Mouse (Mus musculus) embryonic facial prominence, embryonic 15.5 days (tissue): ENCODE measurements at regions not wholly inside any gene's neighbourhood (a gene's known extent, or its start where the extent isn't known, plus 50 kb on each side); places are given as distances from the start of the nearest gene placed in this dataset.

Source experiments
- ATAC-seq: fragments of 200-750 bp; cut with Nextera tagmentation; 2 replicates; pipeline ENCODE4 v1.8.0; 2017; ENCODE audit warnings: low read depth, moderate TSS enrichment; ENCODE audit not compliant: insufficient number of reproducible peaks, low FRiP score, low TSS enrichment
- H3K27ac ChIP-seq: fragments of 300-500 bp; sonication (generic); replicated peaks from 2 replicates; pipeline ENCODE4 v1.5.1; 2015; ENCODE audit warnings: mild to moderate bottlenecking, inconsistent platforms
- H3K27me3 ChIP-seq: fragments of 300-500 bp; sonication (generic); 2 replicates; pipeline ENCODE4 v1.6.1; 2015; ENCODE audit warnings: inconsistent platforms
- H3K36me3 ChIP-seq: fragments of 300-500 bp; sonication (generic); 2 replicates; pipeline ENCODE4 v1.6.1; 2015; ENCODE audit warnings: mild to moderate bottlenecking, inconsistent platforms
- H3K4me1 ChIP-seq: fragments of 300-500 bp; sonication (generic); 2 replicates; pipeline ENCODE4 v1.6.1; 2015; ENCODE audit warnings: inconsistent platforms
- H3K4me2 ChIP-seq: fragments of 300-500 bp; sonication (generic); replicated peaks from 2 replicates; pipeline ENCODE4 v1.6.1; 2015; ENCODE audit warnings: mild to moderate bottlenecking, inconsistent platforms
- H3K4me3 ChIP-seq: fragments of 300-500 bp; sonication (generic); replicated peaks from 2 replicates; pipeline ENCODE4 v1.5.1; 2015; ENCODE audit warnings: mild to moderate bottlenecking, inconsistent platforms
- H3K9ac ChIP-seq: fragments of 300-500 bp; sonication (generic); 2 replicates; pipeline ENCODE4 v1.6.1; 2015; ENCODE audit warnings: inconsistent platforms
- H3K9me3 ChIP-seq: fragments of 300-500 bp; sonication (generic); replicated peaks from 2 replicates; pipeline ENCODE4 v1.6.1; 2016; ENCODE audit warnings: inconsistent platforms
- WGBS: fragments of 180-500 bp; shearing (Covaris S2); methylation state at CpG from one replicate; pipeline ENCODE4 v1.1.7; 2015; 5-methylcytosine and 5-hydroxymethylcytosine counted together

DNA sequence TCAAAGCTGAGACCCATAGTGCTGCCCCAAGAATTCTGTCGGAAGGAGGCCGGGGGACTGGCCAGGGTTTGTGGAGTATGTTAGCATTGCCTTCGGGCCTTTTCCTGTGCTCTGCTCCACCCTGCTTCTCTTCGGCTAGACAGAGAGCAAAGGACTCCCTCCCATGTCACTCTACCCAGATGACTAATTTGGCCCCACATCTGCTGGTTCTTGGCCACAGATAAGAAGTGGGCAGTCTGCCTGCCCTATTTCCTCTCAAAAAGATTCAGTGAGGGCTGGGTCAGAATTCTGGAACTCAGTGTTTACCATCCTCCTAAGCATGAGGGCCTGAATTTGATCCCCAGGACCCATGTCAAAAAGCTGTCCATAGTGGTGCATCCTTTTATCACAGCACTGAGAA is 78.0 kb downstream of the Inhbb start:
- peaks cover 10% of the 10 kb centered on the region for H3K4me1 ChIP-seq

DNA sequence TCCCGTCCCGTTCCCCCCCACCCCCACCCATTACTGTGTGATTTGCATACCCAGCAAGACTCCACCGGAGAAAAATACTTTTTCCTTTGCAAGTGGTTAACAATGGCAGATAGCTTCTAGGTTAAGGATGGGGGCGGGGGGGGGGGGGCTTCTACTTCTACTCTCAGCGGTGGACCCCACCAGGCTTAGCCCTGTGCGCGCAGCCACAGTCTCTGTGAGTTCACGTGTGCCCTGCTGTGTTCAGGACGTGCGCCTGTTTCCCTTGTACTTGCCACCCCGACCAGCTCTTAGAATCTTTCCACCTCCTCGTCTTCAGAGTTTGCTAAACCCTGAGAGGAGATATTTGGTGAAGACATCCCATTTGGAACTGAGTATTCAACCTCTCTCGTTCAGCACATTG is 86.9 kb downstream of the Inhbb start:
- Histone ChIP-seq H3K27me3 (no peaks in the 10 kb centered on the region), H3K4me2 (no peak overlapping the region), H3K9ac (no peak overlapping the region), H3K4me3 (no peak overlapping the region), H3K27ac (no peak overlapping the region), H3K36me3 (no peaks in the 10 kb centered on the region), H3K9me3 (no peaks in the 10 kb centered on the region), H3K4me1 (no peaks in the 10 kb centered on the region)
- ATAC-seq, result no peak
- 32% methylated on average over 13 of the region's 13 CpGs for WGBS

More for the DNA sequence above, 78.0 kb downstream of the Inhbb start:
- Histone ChIP-seq H3K4me2 (no peak overlapping the region), H3K27ac (no peak overlapping the region), H3K27me3 (no peaks in the 10 kb centered on the region), H3K9ac (no peak overlapping the region), H3K36me3 (no peaks in the 10 kb centered on the region), H3K4me3 (no peak overlapping the region), H3K9me3 (no peaks in the 10 kb centered on the region)
- 72% methylated on average over 4 of the region's 4 CpGs for WGBS
- ATAC-seq, result no peak

DNA sequence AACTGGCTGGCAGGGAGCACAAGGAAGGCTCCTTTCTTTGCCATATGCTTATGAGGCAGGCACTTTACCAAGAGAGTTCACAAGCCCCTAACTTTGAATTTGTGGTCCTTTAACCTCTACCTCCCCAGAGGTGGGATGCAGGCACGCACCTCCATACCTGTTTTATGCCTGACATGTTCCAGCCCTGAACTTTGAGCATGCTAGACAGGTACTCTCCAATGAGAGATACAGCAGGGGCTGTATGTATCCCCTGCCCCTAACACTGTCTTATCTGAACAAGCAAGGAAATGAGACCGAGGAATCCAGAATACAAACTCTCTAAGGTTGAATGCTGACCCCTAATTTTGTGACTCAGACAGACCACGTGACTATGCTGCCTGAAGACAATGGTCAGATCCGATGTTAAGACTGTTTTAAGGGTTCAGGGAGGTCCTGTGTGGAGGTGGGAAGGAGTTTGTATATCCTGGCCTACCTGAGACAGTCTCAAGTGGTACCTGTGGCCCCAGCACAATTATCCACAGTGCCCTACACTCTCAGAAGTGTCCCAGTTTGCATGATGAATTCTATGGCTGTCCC is 91.2 kb downstream of the Inhbb start:
- peaks cover 7% of the 10 kb centered on the region for H3K4me1 ChIP-seq
- H3K36me3 ChIP-seq, result no peaks in the 10 kb centered on the region
- H3K27me3 ChIP-seq, result no peaks in the 10 kb centered on the region
- no peak overlapping the region for H3K9ac ChIP-seq
- H3K9me3 ChIP-seq, result no peaks in the 10 kb centered on the region
- ATAC-seq, result no peak
- no peak overlapping the region for H3K27ac ChIP-seq
- H3K4me3 ChIP-seq, result no peak overlapping the region
- H3K4me2 ChIP-seq, result no peak overlapping the region
- WGBS, result 79% methylated on average over 4 of the region's 4 CpGs

DNA sequence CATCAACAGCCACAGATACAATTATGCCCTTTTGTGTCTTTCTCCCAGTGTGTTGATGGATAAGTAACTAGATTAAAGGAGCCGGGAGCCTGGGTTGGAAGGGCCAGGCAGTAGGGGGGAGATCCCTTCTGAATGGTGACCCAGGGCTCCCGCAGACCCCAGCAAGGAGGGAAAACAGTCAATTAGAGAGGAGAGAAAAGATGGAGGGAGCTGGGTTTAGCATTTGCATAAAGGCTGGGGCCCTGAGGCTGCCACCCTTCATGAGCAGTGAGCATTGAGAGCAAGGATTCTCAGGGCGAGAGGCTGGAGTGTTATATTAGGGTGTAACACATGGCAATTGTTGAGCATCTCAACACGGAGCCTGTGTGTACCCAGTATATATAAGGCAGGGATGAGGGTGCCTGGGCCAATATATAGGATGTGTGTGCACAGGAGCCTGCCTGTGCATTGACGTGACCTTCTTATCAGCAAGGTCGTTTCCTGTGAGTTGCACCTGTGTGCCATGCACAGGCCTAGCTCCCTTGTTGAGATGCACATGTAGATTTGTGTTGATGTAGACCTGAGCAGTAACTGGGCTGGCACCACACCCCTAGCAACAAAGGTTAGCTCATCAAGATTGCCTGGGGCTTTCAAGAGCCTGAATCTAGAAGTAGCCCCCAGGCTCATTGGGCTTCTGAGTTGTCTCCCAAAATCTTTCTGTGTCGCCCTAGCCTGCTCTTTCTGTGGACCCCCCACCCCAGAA is 92.2 kb downstream of the Inhbb start:
- ATAC-seq, result no peak
- 44% methylated on average over 7 of the region's 7 CpGs for WGBS
- H3K27me3 ChIP-seq, result no peaks in the 10 kb centered on the region
- peaks cover 7% of the 10 kb centered on the region for H3K4me1 ChIP-seq
- H3K36me3 ChIP-seq, result no peaks in the 10 kb centered on the region
- H3K9ac ChIP-seq, result no peak overlapping the region
- no peak overlapping the region for H3K27ac ChIP-seq
- no peak overlapping the region for H3K4me2 ChIP-seq
- no peaks in the 10 kb centered on the region for H3K9me3 ChIP-seq
- H3K4me3 ChIP-seq, result no peak overlapping the region

DNA sequence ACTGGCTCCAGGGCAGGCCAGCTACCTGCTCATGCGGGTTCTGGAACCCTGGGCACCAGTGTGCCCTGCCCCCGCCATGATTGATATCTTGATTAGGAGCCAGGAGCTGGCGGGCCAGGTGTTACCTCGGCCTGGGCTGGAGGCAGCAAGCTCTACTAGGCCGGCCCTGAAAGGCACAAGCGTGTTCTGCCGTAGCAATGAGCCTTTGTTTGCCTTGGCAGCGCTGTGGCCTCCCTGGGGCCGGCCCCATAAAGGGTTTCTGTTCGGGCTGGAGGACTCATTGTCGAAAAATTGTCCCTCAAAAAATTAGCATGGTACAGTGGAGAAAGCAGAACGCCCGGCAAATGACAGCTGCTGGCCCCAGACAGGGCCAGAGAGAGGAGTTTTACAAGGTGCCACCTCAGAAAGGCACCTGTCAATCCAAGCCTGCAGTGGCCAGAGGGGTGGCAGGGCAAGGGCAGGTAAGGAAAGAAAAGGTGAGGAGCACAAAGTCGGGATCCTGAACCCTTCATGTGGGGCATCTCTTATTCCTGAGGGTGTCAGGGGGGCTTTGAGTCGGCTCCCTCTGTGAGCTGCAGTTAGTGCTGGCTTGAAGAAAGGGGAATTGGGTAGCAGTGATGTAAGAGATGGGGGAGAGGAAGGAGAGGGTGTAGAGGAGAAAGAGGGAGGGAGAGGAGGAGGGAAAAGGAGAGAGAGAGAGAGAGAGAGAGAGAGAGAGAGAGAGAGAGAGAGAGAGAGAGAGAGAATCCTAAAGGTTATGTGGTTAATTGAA is 92.9 kb downstream of the Inhbb start:
- H3K27ac ChIP-seq, result no peak overlapping the region
- WGBS, result 12% methylated on average over 15 of the region's 15 CpGs
- peak; percentile 34; the same call in 1 of the 2 replicates for ATAC-seq
- no peaks in the 10 kb centered on the region for H3K27me3 ChIP-seq
- H3K4me1 ChIP-seq, result peaks cover 7% of the 10 kb centered on the region
- H3K4me2 ChIP-seq, result no peak overlapping the region
- H3K36me3 ChIP-seq, result no peaks in the 10 kb centered on the region
- no peaks in the 10 kb centered on the region for H3K9me3 ChIP-seq
- no peak overlapping the region for H3K4me3 ChIP-seq
- H3K9ac ChIP-seq, result no peak overlapping the region

DNA sequence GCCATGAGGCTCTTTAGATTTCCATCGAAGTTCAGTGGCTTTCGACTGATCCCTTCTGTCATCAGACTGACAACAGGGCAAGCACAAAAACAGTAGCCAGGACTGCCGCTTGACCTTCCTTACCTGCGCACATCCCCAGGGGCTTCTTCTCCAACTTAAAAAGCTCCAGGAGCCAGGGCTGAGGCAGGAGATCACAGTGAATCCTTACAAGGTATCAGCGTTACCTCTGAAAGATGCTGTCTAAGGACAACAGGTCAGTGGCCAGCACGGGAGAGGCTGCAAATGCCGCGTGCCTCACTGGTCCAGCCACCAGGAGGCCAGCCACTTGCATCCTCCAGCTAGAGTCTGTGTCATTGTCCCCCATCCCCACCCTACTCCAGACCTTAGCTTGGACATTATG is 97.5 kb downstream of the Inhbb start:
- Histone ChIP-seq H3K36me3 (no peaks in the 10 kb centered on the region), H3K27ac (no peak overlapping the region), H3K4me1 (peaks cover 7% of the 10 kb centered on the region), H3K27me3 (no peaks in the 10 kb centered on the region), H3K4me3 (no peak overlapping the region), H3K9ac (no peak overlapping the region), H3K9me3 (no peaks in the 10 kb centered on the region), H3K4me2 (no peak overlapping the region)
- WGBS, result 58% methylated on average over 8 of the region's 8 CpGs
- ATAC-seq, result no peak

DNA sequence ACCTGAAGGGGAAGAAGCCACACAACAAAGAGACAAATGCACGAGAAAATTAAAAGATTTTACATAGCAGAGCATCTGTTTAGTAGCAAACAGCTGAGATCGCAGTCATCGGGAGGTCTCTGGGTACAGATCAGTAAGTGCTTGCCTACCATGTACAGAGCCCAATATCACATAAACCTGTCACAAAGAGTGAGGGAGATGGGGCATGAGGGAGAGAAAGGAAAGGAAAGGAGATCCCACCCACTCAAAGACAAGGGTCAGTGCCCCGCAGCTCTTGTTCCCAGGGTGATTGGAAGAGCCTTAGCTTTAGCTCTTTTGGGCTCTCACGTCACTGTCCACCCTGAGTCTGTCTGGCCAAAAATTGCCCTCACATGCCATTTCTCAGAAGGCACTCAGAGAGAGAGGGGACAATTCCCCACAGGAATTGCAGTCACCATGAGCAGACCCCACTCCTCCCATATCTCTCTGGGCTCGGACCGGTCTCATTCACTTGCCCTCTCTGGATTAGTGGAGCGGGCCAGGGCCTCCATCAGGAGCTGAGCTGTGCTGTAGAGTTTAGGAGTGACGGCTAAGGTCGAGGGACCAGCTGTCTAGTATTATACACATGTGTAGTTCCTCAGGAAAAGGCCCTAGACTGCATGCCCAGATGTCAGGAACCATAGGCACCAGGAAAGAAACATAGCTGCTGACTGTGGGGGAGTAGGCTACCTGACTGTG is 99.6 kb downstream of the Inhbb start:
- no peak overlapping the region for H3K9ac ChIP-seq
- ATAC-seq, result no peak
- no peak overlapping the region for H3K4me2 ChIP-seq
- WGBS, result 74% methylated on average over 10 of the region's 10 CpGs
- no peaks in the 10 kb centered on the region for H3K4me1 ChIP-seq
- H3K36me3 ChIP-seq, result no peaks in the 10 kb centered on the region
- no peaks in the 10 kb centered on the region for H3K9me3 ChIP-seq
- no peak overlapping the region for H3K27ac ChIP-seq
- H3K27me3 ChIP-seq, result no peaks in the 10 kb centered on the region
- no peak overlapping the region for H3K4me3 ChIP-seq

DNA sequence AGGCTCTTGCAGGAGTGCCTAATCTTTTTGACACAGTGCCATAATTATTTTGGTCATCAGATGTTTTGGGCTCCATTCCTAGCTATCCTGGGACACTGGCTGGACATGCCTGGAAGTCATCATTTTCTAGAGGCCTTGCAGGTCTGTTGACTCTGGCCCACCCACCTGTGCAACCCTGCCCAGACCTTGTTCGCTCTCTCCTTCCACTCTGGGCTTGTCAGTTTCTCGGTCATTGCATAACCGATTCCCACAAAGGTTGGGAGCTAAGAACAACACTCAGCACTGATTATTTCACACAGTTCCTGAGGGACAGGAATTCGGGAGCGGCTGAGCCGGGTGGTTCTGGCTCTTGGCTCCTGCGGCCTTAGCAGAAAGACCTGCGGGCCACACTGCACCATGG is 100.2 kb downstream of the Inhbb start:
- ATAC-seq, result no peak
- H3K27ac ChIP-seq, result no peak overlapping the region
- no peaks in the 10 kb centered on the region for H3K27me3 ChIP-seq
- no peak overlapping the region for H3K4me2 ChIP-seq
- no peaks in the 10 kb centered on the region for H3K9me3 ChIP-seq
- H3K4me3 ChIP-seq, result no peak overlapping the region
- H3K36me3 ChIP-seq, result no peaks in the 10 kb centered on the region
- 85% methylated on average over 8 of the region's 8 CpGs for WGBS
- no peaks in the 10 kb centered on the region for H3K4me1 ChIP-seq
- H3K9ac ChIP-seq, result no peak overlapping the region

DNA sequence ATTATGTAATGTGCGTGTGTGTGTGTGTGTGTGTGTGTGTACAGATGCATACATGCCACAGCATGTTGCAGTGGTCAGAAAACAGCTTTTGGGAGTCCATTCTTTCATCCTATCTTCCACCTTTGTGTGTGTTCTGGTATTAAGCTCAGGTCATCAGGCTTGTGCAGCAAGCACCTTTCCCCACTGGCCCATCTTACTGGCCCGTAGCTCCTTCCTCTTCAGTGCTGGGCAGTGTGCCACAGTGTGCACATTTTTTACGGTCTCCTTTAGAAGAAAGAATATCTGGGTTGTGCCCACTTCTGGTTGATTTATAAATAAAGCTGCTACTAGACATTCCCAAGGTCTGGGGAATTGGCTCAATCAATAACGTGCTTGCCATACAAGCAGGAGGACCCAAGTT is 105.0 kb downstream of the Inhbb start:
- Histone ChIP-seq H3K9me3 (no peaks in the 10 kb centered on the region), H3K27me3 (no peaks in the 10 kb centered on the region), H3K9ac (no peak overlapping the region), H3K4me2 (no peak overlapping the region), H3K4me3 (no peak overlapping the region), H3K36me3 (no peaks in the 10 kb centered on the region), H3K27ac (no peak overlapping the region), H3K4me1 (no peaks in the 10 kb centered on the region)
- WGBS, result 81% methylated on average over 4 of the region's 4 CpGs
- no peak for ATAC-seq

DNA sequence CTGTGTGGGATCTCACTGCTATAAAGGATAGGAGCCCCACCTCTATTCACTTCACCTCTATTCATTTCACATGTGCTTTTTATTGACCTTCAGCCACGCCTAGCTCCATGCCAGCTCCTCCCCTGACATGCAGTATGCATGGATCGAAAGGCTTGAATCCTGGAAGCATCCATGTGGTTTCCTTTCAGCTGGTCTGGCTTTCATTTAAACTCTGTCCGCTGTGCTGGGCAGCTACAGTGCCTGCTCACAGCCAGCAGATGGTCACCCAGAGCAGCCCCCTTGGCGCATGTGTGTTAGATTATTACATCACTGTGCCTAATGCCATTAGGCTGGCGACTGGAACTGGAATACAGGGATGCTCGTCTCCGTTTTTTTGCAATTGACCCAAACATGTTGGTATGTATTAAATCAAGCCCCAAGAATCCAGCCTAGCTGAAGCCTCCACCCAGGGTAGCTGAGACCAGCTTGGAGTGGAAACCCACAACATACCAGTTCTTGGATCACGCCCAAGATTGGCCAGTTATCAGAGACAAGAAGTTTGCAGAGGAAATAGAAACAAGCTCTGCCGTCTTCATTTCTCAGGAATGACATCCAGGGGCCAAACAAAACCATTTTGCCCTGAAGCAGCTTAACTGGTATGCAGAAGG is 113.2 kb downstream of the Inhbb start:
- ATAC-seq, result peak; percentile 82
- H3K4me2 ChIP-seq, result 0 out of 2 replicates have a peak overlapping the region, but pooled peaks have one; percentile 8
- 25% methylated on average over 9 of the region's 9 CpGs for WGBS

More for the DNA sequence above, 113.2 kb downstream of the Inhbb start:
- no peaks in the 10 kb centered on the region for H3K36me3 ChIP-seq
- H3K9me3 ChIP-seq, result no peaks in the 10 kb centered on the region
- H3K4me3 ChIP-seq, result no peak overlapping the region
- H3K27me3 ChIP-seq, result no peaks in the 10 kb centered on the region
- peaks cover 18% of the 10 kb centered on the region for H3K4me1 ChIP-seq
- H3K27ac ChIP-seq, result peak overlapping the region; percentile 31
- H3K9ac ChIP-seq, result no peak overlapping the region
